Mouse (Mus musculus) heart, postnatal 0 days (tissue): Measurements from ENCODE around the gene Fam57a.

ENCODE experiments used
- CTCF ChIP-seq: IDR thresholded peaks from 2 replicates; pipeline ENCODE4 v1.5.1; 2016; ENCODE audit warnings: antibody characterized with exemption, control low read depth, low read depth
- EP300 ChIP-seq: IDR thresholded peaks from 2 replicates; pipeline ENCODE4 v1.6.1; 2016; ENCODE audit warnings: antibody characterized with exemption, low read depth

DNA sequence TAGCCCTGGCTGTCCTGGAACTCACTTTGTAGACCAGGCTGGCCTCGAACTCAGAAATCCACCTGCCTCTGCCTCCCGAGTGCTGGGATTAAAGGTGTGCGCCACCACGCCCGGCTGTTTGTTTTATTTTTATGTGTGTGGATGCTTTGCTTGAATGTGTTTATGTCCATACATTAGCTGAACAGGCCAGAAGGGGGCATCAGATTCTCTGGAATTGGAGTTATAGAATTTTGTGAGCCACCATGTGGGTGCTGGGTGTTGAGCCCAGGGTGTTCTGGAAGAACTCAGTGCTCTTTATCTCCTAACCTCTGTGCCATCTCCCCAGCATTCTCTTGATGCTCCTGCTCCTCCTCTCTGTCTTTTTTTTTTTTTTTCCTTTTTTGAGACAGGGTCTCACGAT is 7.4 kb downstream of the Fam57a start:
- TF ChIP-seq EP300 (no peak), CTCF (no peak)
